Mouse (Mus musculus): ENCODE data around the gene Tmcc1. TPM values are rescaled to one million over a fixed set of nuclear protein-coding genes. Genes with fewer than 3 reads are reported as not detected.

Gene Tmcc1
- polyA plus RNA-seq, 1 experiment from 2014 or later = 19.4 TPM

- no peak for ATAC-seq (ENCODE audit: insufficient number of reproducible peaks, insufficient read depth, low FRiP score, low TSS enrichment, low read depth)
- no peak overlapping the region for H3K4me2 ChIP-seq
- peaks cover 3% of the 10 kb centered on the region; the same call in 1 of the 2 replicates for H3K9me3 ChIP-seq
- peaks cover 7% of the 10 kb centered on the region for H3K36me3 ChIP-seq
- no peaks in the 10 kb centered on the region for H3K4me1 ChIP-seq
- no peak overlapping the region for H3K27ac ChIP-seq
- H3K27me3 ChIP-seq = no peaks in the 10 kb centered on the region
- H3K9ac ChIP-seq = no peak overlapping the region
- H3K4me3 ChIP-seq = no peak overlapping the region
- 83% methylated on average over 2 of the region's 2 CpGs for WGBS
Measured at GRCm38 (mm10) chr6:116038222-116038621, 155.1 kb downstream of the Tmcc1 start.

GRCm38 (mm10) chr6:116037281-116037831, 155.9 kb downstream of the Tmcc1 start:
- no peak overlapping the region for H3K27ac ChIP-seq
- no peaks in the 10 kb centered on the region for H3K36me3 ChIP-seq
- WGBS = 83% methylated on average over 5 of the region's 5 CpGs
- no peak overlapping the region for H3K4me2 ChIP-seq
- H3K27me3 ChIP-seq = no peaks in the 10 kb centered on the region
- H3K9ac ChIP-seq = no peak overlapping the region
- no peaks in the 10 kb centered on the region for H3K4me1 ChIP-seq
- ATAC-seq (ENCODE audit: insufficient number of reproducible peaks, insufficient read depth, low FRiP score, low TSS enrichment, low read depth) = no peak
- H3K9me3 ChIP-seq = no peaks in the 10 kb centered on the region
- no peak overlapping the region for H3K4me3 ChIP-seq

DNA sequence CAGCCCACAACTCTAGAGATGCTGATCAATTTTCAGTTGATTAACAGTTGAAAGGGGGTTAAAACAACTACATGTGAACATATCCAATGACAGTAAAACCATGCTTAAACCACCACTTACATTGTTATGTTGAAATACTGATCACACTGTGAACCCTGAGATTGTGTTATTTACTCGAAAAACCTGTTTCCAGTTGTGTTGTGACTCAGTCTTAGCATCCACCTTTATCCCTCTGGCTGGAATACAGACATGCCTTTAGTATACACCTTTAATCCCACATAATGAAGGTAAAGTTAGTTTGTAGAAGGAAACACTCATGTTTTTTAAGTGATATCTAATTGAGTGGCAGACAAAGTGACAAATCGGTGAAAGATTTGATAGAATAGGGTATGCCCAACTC, 156.7 kb downstream of the Tmcc1 start:
- H3K4me1 ChIP-seq = no peaks in the 10 kb centered on the region
- no peak overlapping the region for H3K4me2 ChIP-seq
- ATAC-seq (ENCODE audit: insufficient number of reproducible peaks, insufficient read depth, low FRiP score, low TSS enrichment, low read depth) = no peak
- H3K4me3 ChIP-seq = no peak overlapping the region
- WGBS = 87% methylated on average over 2 of the region's 2 CpGs
- H3K36me3 ChIP-seq = no peaks in the 10 kb centered on the region
- H3K9ac ChIP-seq = no peak overlapping the region
- H3K27me3 ChIP-seq = no peaks in the 10 kb centered on the region
- no peak overlapping the region for H3K27ac ChIP-seq
- no peaks in the 10 kb centered on the region for H3K9me3 ChIP-seq

- Histone ChIP-seq H3K36me3 (no peaks in the 10 kb centered on the region), H3K4me3 (no peak overlapping the region), H3K9me3 (no peaks in the 10 kb centered on the region), H3K9ac (no peak overlapping the region), H3K27me3 (no peaks in the 10 kb centered on the region), H3K27ac (no peak overlapping the region), H3K4me2 (no peak overlapping the region), H3K4me1 (no peaks in the 10 kb centered on the region)
- WGBS = 88% methylated on average over 5 of the region's 5 CpGs
- ATAC-seq (ENCODE audit: insufficient number of reproducible peaks, insufficient read depth, low FRiP score, low TSS enrichment, low read depth) = no peak
Measured at GRCm38 (mm10) chr6:116031052-116031451, 162.2 kb downstream of the Tmcc1 start.

- Histone ChIP-seq H3K4me3 (no peak overlapping the region), H3K27ac (no peak overlapping the region), H3K4me1 (no peaks in the 10 kb centered on the region), H3K36me3 (peaks cover 36% of the 10 kb centered on the region), H3K27me3 (no peaks in the 10 kb centered on the region), H3K9me3 (peaks cover 9% of the 10 kb centered on the region), H3K4me2 (no peak overlapping the region), H3K9ac (no peak overlapping the region)
- 90% methylated on average over 4 of the region's 4 CpGs for WGBS
- no peak for ATAC-seq (ENCODE audit: insufficient number of reproducible peaks, insufficient read depth, low FRiP score, low TSS enrichment, low read depth)
Measured at GRCm38 (mm10) chr6:116024666-116025065, 168.6 kb downstream of the Tmcc1 start.

DNA sequence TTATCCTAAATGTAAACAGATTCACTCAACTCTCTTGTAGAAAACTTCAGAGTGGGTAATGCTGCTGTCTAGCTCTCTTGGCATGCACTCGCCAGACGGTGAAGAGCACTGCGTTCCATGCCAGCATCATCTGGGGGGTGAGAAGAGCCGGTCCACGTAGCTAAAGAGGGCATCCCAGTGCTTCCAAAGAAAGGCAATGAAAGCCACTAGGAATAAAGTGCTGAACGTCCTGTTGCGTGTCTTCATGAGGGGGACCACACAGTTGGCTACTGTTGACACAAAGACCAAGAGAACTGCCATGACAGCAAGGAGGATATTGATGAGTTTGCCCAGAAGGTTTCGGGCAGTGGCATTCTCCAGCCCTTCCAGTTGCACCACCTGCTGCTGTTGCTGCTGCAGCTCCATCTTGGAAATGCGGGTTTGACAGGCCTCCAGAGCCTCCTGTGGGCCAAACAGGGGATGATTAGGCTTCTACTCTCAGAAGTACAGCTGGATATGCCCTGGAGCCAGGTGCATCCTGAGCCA, 171.3 kb downstream of the Tmcc1 start:
- no peak for ATAC-seq (ENCODE audit: insufficient number of reproducible peaks, insufficient read depth, low FRiP score, low TSS enrichment, low read depth)
- no peak overlapping the region for H3K4me3 ChIP-seq
- 81% methylated on average over 9 of the region's 9 CpGs for WGBS
- H3K27me3 ChIP-seq = no peaks in the 10 kb centered on the region
- H3K9ac ChIP-seq = no peak overlapping the region
- H3K36me3 ChIP-seq = peaks cover 36% of the 10 kb centered on the region
- no peak overlapping the region for H3K4me2 ChIP-seq
- H3K9me3 ChIP-seq = peaks cover 9% of the 10 kb centered on the region
- H3K27ac ChIP-seq = no peak overlapping the region
- H3K4me1 ChIP-seq = no peaks in the 10 kb centered on the region

DNA sequence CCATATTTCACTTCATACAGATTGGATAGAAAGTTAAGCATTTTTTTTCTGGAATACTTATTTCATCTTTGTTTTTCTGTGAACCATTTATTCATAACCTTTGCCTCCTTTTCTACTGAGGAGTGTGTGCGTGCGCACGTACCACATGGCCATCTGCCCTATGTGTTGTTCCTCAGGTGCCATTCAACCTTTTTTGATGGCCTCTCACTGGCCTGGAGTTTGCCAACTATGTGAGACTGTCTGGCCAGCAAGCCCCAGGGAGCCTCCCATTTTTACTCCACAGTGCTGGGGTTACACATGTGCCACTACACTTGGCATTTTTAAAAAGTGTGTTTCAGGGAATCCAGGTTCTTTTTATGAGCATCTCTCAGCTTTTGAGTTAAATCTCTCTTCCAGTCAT, 177.4 kb downstream of the Tmcc1 start:
- H3K27me3 ChIP-seq = no peaks in the 10 kb centered on the region
- WGBS = 88% methylated on average over 3 of the region's 3 CpGs

DNA sequence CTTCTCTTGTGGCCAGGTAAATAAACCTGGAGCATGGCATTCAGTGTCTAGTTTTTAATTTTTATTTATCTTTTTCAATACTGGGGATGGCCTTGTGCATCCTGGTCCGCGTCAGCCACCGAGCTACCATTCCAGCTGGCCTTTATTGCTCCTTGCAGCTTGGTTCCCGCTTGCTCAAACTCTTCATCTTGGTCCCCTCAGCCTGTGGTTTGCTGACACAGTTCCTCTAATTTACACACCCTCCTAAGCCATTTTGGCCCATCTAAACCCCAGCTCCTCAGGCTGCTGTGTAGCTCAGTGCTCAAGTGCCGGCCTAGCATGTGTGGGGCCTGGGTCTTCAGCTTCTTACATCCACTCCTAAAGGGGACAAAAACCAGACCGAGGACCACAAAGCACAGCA, 179.2 kb downstream of the Tmcc1 start:
- no peak for ATAC-seq (ENCODE audit: insufficient number of reproducible peaks, insufficient read depth, low FRiP score, low TSS enrichment, low read depth)
- 88% methylated on average over 6 of the region's 6 CpGs for WGBS

More for the DNA sequence above, 177.4 kb downstream of the Tmcc1 start:
- Histone ChIP-seq H3K4me1 (no peaks in the 10 kb centered on the region), H3K36me3 (peaks cover 7% of the 10 kb centered on the region), H3K9ac (no peak overlapping the region), H3K4me3 (no peak overlapping the region), H3K9me3 (no peaks in the 10 kb centered on the region), H3K4me2 (no peak overlapping the region), H3K27ac (no peak overlapping the region)
- ATAC-seq (ENCODE audit: insufficient number of reproducible peaks, insufficient read depth, low FRiP score, low TSS enrichment, low read depth) = no peak

GRCm38 (mm10) chr6:116013687-116014086, 179.6 kb downstream of the Tmcc1 start:
- Histone ChIP-seq H3K9ac (no peak overlapping the region), H3K9me3 (no peaks in the 10 kb centered on the region), H3K4me2 (no peak overlapping the region), H3K36me3 (no peaks in the 10 kb centered on the region), H3K4me3 (no peak overlapping the region), H3K27me3 (no peaks in the 10 kb centered on the region), H3K27ac (no peak overlapping the region), H3K4me1 (no peaks in the 10 kb centered on the region)
- ATAC-seq (ENCODE audit: insufficient number of reproducible peaks, insufficient read depth, low FRiP score, low TSS enrichment, low read depth) = no peak
- WGBS = 73% methylated on average over 3 of the region's 3 CpGs

More for the DNA sequence above, 179.2 kb downstream of the Tmcc1 start:
- no peaks in the 10 kb centered on the region for H3K9me3 ChIP-seq
- H3K36me3 ChIP-seq = no peaks in the 10 kb centered on the region
- H3K4me1 ChIP-seq = no peaks in the 10 kb centered on the region
- no peak overlapping the region for H3K4me3 ChIP-seq
- no peaks in the 10 kb centered on the region for H3K27me3 ChIP-seq
- H3K4me2 ChIP-seq = no peak overlapping the region
- H3K9ac ChIP-seq = no peak overlapping the region
- no peak overlapping the region for H3K27ac ChIP-seq

DNA sequence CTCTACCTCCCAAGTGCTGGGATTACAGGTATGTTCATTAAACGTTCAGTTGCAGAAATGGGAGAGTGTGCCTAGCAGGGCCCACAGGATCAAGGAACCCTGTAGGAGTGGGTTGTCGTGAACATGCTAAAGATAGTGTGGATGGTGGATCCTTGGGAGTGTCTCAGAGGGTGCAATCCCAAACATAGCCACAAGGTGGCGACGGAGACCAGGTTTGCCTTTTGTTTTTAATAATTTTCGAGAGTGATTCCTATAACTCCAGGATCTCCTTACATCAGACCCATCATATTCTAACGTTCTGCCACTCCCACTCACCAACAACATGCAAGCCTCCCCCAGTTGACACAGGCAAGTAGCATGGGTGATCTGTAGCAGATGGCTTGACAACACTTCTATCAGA, 182.7 kb downstream of the Tmcc1 start:
- no peak for ATAC-seq (ENCODE audit: insufficient number of reproducible peaks, insufficient read depth, low FRiP score, low TSS enrichment, low read depth)

DNA sequence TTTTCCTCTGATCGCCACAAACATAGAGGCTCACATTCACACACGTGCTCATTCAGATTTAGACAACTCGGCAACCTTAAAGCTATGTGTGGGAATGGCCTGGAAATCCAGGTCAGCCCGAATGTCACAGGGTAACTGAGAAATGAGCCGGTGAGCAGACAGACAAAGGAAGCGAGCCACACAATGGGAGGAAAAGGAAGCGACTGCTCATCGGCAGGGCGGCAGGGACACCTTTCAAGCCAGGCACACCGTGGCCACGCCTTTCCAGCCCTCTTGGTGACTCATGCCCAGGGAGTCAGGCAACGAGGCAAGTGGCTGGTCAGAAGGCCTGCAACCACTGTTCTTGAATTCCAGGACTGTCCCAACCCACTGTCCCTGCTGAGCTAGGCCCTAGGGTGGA, 183.9 kb downstream of the Tmcc1 start:
- Histone ChIP-seq H3K36me3 (no peaks in the 10 kb centered on the region), H3K4me1 (peaks cover 16% of the 10 kb centered on the region; the same call in 1 of the 2 replicates), H3K9me3 (no peaks in the 10 kb centered on the region), H3K27ac (no peak overlapping the region), H3K27me3 (peaks cover 12% of the 10 kb centered on the region), H3K4me2 (no peak overlapping the region), H3K4me3 (no peak overlapping the region), H3K9ac (no peak overlapping the region)
- ATAC-seq (ENCODE audit: insufficient number of reproducible peaks, insufficient read depth, low FRiP score, low TSS enrichment, low read depth) = no peak
- 59% methylated on average over 12 of the region's 12 CpGs for WGBS

More for the DNA sequence above, 182.7 kb downstream of the Tmcc1 start:
- no peak overlapping the region for H3K9ac ChIP-seq
- H3K4me1 ChIP-seq = peaks cover 16% of the 10 kb centered on the region; the same call in 1 of the 2 replicates
- no peaks in the 10 kb centered on the region for H3K36me3 ChIP-seq
- H3K9me3 ChIP-seq = no peaks in the 10 kb centered on the region
- H3K27me3 ChIP-seq = peaks cover 12% of the 10 kb centered on the region
- 4% methylated on average over 6 of the region's 6 CpGs for WGBS
- no peak overlapping the region for H3K4me2 ChIP-seq
- H3K27ac ChIP-seq = no peak overlapping the region
- no peak overlapping the region for H3K4me3 ChIP-seq

GRCm38 (mm10) chr6:116007561-116008173, 185.6 kb downstream of the Tmcc1 start:
- Histone ChIP-seq H3K9ac (no peak overlapping the region), H3K9me3 (no peaks in the 10 kb centered on the region), H3K27ac (no peak overlapping the region)

More at GRCm38 (mm10) chr6:116007561-116008173, 185.6 kb downstream of the Tmcc1 start:
- Histone ChIP-seq H3K36me3 (no peaks in the 10 kb centered on the region), H3K4me2 (no peak overlapping the region), H3K4me3 (no peak overlapping the region), H3K4me1 (peaks cover 23% of the 10 kb centered on the region; the same call in 1 of the 2 replicates), H3K27me3 (peaks cover 12% of the 10 kb centered on the region)
- no peak; the same call in 1 of the 2 replicates for ATAC-seq (ENCODE audit: insufficient number of reproducible peaks, insufficient read depth, low FRiP score, low TSS enrichment, low read depth)
- WGBS = 22% methylated on average over 9 of the region's 9 CpGs

Measured in embryonic facial prominence, embryonic 13.5 days (tissue).